Mouse (Mus musculus) thymus, postnatal 25 days (tissue): ENCODE measurements around the gene Sntn.

Experiments
- DNase-seq: peaks from one replicate; pipeline ENCODE4 v3.0.0; 2022

Sntn gene

DNA sequence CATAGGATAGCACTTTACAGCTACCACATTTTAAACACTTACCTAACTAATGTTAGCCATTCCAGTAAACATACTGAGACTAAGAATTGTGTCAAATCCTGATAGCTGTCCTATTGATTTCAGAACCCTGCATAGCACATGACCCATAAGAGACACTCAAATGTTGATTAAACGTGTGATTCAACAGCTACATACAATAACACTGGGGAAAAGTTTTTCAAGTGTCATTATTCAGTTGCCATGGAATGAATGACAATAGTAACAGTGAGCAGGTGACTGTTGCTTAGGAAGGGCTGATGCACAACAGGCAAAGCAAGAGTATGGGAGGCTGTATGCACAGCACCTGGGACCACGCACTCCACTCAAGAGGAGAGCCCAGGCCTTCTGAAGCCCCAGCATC lies at the start of gene Sntn:
Sntn (plus strand) TSS at position 301 of the 400 bp plus-strand sequence.
- DNase-seq = no peak

DNA sequence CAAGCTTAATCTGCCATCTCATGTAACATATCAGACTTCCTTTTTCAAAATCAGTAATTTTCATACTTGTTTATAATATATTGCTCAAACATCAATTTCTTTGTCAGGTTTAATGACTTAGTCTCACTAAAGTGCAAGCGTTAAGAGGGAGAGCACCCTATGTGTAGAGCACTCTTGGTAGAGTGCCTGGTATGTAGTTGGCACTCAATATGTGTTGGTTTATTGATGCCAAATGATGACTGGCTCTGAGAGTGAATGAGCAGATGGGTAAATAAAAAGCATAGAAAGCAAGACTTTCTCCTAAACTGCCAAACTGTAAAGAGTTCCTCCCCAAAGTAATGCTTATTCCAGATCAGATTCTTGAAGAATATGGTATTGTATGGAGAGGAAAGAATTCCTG lies 20.8 kb upstream of the Sntn start:
- no peak for DNase-seq

DNA sequence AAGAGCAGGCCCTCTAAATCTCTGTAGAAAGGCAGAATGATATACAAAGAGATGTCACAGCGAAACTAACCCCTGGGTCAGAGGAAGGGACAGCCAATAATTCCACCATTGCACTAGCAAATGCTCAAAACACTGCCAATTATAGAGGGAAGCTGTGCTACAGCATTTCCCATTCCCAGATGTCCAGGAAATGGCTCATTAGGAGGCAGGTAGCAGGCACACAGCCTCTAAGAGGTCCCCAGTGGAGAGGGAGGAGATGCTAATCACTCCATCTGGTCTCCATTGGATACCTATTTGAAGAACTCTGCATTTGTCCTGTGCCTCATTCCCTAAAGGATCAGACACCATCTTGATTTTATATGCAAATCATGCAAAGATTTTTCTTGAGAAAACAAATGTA lies 19.6 kb upstream of the Sntn start:
- DNase-seq = no peak

DNA sequence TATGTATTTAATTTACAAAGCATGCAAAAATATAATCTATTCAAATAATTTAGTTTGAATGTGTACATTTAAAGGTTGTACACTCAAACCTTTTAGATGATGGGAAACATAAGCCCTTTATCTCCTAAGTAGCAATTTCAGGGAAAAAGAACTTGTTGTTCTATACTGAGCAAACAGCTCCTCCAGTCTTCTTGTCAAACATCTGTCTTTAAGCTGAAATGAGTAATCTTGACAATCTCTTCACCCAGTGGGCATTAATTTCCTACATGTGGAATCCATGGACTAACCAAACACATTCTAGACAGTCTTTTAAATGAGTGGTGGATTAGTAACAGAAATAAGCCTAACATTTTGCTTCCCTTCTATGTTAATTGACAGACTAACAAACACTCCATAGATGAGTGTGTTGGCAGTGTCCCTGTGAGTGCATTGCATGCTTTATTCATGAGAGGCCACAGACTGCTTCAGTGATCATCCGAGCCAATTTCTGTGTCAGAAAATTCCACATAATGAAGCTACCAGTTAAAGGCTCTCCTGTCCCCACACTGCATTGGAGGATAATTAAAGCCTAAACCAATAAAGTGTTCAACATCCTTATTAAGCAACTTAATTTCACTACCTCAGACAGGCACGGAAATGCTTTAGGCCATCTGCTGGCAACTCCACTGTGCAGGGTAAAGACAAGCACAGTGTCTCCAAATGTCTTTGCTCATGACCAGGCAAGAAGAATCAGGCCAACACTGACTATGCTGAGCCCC lies 19.0 kb upstream of the Sntn start:
- DNase-seq = no peak

DNA sequence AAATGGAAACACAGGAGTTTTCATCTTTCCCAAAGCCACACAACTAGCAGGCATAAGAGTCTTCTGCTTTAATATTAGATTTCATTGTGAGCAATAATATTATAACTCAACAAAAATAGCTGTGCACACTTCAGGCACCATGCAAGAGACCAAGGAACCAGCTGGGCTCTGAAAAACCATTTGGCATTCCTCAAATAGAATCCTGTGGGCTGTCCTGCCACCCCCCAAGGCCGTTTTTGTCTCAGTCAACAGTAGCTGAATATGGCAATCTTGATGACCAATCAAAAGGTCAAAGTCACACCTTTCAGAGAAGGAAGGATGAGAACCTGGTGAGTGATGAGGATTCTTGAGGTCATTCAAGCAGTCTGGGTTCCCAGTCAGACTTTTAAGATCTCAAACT lies 16.0 kb downstream of the Sntn start:
- no peak for DNase-seq

DNA sequence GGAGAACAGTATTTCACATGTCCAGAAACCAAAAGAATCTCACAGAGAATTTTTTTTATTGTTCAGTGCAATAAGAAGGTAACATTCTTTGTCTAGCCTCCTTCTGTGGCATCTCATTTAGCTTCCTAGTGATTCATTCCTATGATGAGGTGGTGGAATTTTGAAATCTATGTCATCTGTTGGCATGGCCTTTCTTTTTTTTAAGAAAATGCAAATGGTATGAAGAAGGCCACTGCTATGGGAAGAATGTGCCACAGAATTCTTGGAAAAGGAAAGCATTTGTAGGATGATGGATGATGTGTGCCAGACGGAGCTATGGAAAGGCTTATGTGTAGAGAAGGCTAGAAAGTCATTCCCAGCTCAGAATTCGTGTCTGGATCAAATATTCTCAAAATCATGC lies 19.8 kb downstream of the Sntn start:
- DNase-seq = no peak

DNA sequence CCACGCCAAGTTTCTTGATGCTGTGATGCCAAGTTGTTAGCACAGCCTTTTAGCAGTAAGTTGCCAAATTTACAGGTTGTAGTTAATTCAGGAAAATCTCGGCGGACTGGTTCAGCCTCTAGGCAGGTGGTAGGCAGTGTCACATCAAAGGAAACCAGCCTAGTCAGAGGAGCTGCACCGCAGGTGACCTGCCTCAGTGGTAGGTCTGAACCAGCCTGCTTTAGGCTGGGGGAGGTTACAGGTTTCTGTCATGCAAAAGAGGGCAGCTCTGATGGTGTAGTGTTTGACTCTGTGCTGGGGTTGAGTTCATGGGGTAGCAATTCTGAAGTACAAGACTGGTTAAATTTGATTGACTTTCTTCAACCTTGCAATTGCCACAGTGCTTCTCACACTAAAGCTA lies 61.6 kb downstream of the Sntn start:
- no peak for DNase-seq
